Mouse (Mus musculus) CD4-positive, CD25-positive, alpha-beta regulatory T cell (primary cell): ENCODE results near the gene Gpr173. TPM values are rescaled to one million over a fixed set of nuclear protein-coding genes. Genes with fewer than 3 reads are reported as not detected.

Experiments used
- polyA plus RNA-seq: library from polyadenylated mRNA; unstranded; fragments of 100-300 nt; shearing (Covaris generic); gene quantifications from one replicate; pipeline ENCODE4 v1.2.1, GENCODE M21; 2017

Gene Gpr173
- not detected for polyA plus RNA-seq

GRCm38 (mm10) chrX:152368397-152369273 lies at the start of gene Gpr173:
Gpr173 (minus strand) TSS chrX:152368704.

GRCm38 (mm10) chrX:152342358-152342901 lies 26.1 kb downstream of the Gpr173 start, which contains the start of gene Tspyl2:
Tspyl2 (minus strand) TSS chrX:152342425.

GRCm38 (mm10) chrX:152326996-152327688 lies 41.4 kb downstream of the Gpr173 start, which contains the start of gene Kantr:
Kantr (minus strand) TSS chrX:152327495.

Other genes with a start within 250 kb of the Gpr173 start
- gene Iqsec2, start 224.4 kb downstream of the Gpr173 start, polyA plus RNA-seq: 0.07 TPM
- gene Kdm5c, start 135.7 kb downstream of the Gpr173 start, polyA plus RNA-seq: 47.8 TPM
- 23.2 TPM for gene Kantr, start 41.2 kb downstream of the Gpr173 start, polyA plus RNA-seq
- 41.3 TPM for gene Tspyl2, start 26.3 kb downstream of the Gpr173 start, polyA plus RNA-seq
- gene Cldn34a, start 194.6 kb upstream of the Gpr173 start, polyA plus RNA-seq: not detected